Mouse (Mus musculus) MEL-GATA-1-ER (cell line): ENCODE measurements around the gene Olfr460.
"Not testable (repeated sequence)": the region's sequence is repeated elsewhere in the genome, so short reads cannot be mapped to it uniquely, and the experiment has no call there.

Source experiments
- DNase-seq: peaks from one replicate; pipeline ENCODE4 v3.0.0-alpha.2; 2012; ENCODE audit warnings: low read depth; ENCODE audit errors: extremely low read depth

Olfr460 gene

GRCm38 (mm10) chr6:40569187-40569586 lies at the start of gene Olfr460:
TSS of gene Olfr460 (plus strand) at chr6:40569487.
- DNase-seq: no peak

GRCm38 (mm10) chr6:40544690-40545089 lies 24.6 kb upstream of the Olfr460 start:
- DNase-seq: no peak

- no peak for DNase-seq
Observed at GRCm38 (mm10) chr6:40554950-40555349, 14.3 kb upstream of the Olfr460 start, which contains the start of gene Olfr461. TSS of gene Olfr461 (minus strand) at chr6:40555050.

GRCm38 (mm10) chr6:40573618-40574017 lies 4.3 kb downstream of the Olfr460 start:
- DNase-seq: no peak

GRCm38 (mm10) chr6:40576305-40576704 lies 7.0 kb downstream of the Olfr460 start:
- DNase-seq: no peak

GRCm38 (mm10) chr6:40584336-40584735 lies 15.0 kb downstream of the Olfr460 start:
- no peak for DNase-seq

- DNase-seq: no peak
Observed at GRCm38 (mm10) chr6:40585645-40586044, 16.4 kb downstream of the Olfr460 start, which contains the start of gene Clec5a. TSS of gene Clec5a (minus strand) at chr6:40585821.

- no peak for DNase-seq
Observed at GRCm38 (mm10) chr6:40588346-40588745, 19.1 kb downstream of the Olfr460 start.

- DNase-seq: no peak
Observed at GRCm38 (mm10) chr6:40594804-40595550, 25.7 kb downstream of the Olfr460 start.

GRCm38 (mm10) chr6:40598546-40598945 lies 29.3 kb downstream of the Olfr460 start:
- DNase-seq: not testable (repeated sequence)

GRCm38 (mm10) chr6:40607431-40607830 lies 38.1 kb downstream of the Olfr460 start:
- DNase-seq: no peak

GRCm38 (mm10) chr6:40610244-40610643 lies 41.0 kb downstream of the Olfr460 start:
- no peak for DNase-seq

- DNase-seq: no peak
Observed at GRCm38 (mm10) chr6:40613260-40613852, 44.1 kb downstream of the Olfr460 start, which contains the start of gene Tas2r138. TSS of gene Tas2r138 (minus strand) at chr6:40613310.

- no peak for DNase-seq
Observed at GRCm38 (mm10) chr6:40617965-40618364, 48.7 kb downstream of the Olfr460 start.
